Mouse (Mus musculus) hindbrain, embryonic 15.5 days (tissue): Measurements from ENCODE around the gene C130074G19Rik. TPM values are rescaled to one million over a fixed set of nuclear protein-coding genes. Genes with fewer than 3 reads are reported as not detected.
A peak's percentile ranks its signal among the peaks of the same experiment; 100 is the strongest.

Experiments used
- ATAC-seq: fragments of 200-750 bp; cut with Nextera tagmentation; 2 replicates; pipeline ENCODE4 v1.8.0; 2017; ENCODE audit warnings: low read depth, moderate number of reproducible peaks, moderate TSS enrichment; ENCODE audit not compliant: low FRiP score
- H3K27ac ChIP-seq: fragments of 300-500 bp; sonication (generic); replicated peaks from 2 replicates; pipeline ENCODE4 v1.5.1; 2015; ENCODE audit warnings: mild to moderate bottlenecking, inconsistent platforms
- H3K27me3 ChIP-seq: fragments of 300-500 bp; sonication (generic); 2 replicates; pipeline ENCODE4 v1.6.1; 2015; ENCODE audit warnings: control low read depth, inconsistent platforms
- H3K36me3 ChIP-seq: fragments of 300-500 bp; sonication (generic); 2 replicates; pipeline ENCODE4 v1.6.1; 2015; ENCODE audit warnings: control low read depth, inconsistent platforms
- H3K4me1 ChIP-seq: fragments of 300-500 bp; sonication (generic); replicated peaks from 2 replicates; pipeline ENCODE4 v1.6.1; 2015; ENCODE audit warnings: control low read depth, inconsistent platforms
- H3K4me2 ChIP-seq: fragments of 300-500 bp; sonication (generic); 2 replicates; pipeline ENCODE4 v1.6.1; 2015; ENCODE audit warnings: moderate library complexity, mild to moderate bottlenecking, inconsistent platforms
- H3K4me3 ChIP-seq: fragments of 300-500 bp; sonication (generic); 2 replicates; pipeline ENCODE4 v1.5.1; 2015; ENCODE audit warnings: mild to moderate bottlenecking, inconsistent platforms
- H3K9ac ChIP-seq: fragments of 300-500 bp; sonication (generic); 2 replicates; pipeline ENCODE4 v1.6.1; 2015; ENCODE audit warnings: inconsistent platforms
- H3K9me3 ChIP-seq: fragments of 300-500 bp; sonication (generic); 2 replicates; pipeline ENCODE4 v1.6.1; 2016; ENCODE audit warnings: control low read depth, inconsistent platforms
- WGBS: fragments of 180-500 bp; shearing (Covaris S2); methylation state at CpG from one replicate; pipeline ENCODE4 v1.1.7; 2015; 5-methylcytosine and 5-hydroxymethylcytosine counted together
- polyA plus RNA-seq: library from polyadenylated mRNA; unstranded; fragments of >200 nt; fragmentation: Nextera tagmentation; extraction: Ambion mirVana; gene quantifications from 2 replicates; pipeline ENCODE4 v1.2.1, GENCODE M21; 2015

Gene C130074G19Rik
- polyA plus RNA-seq, 1 experiment from 2014 or later: 0.99 TPM

DNA sequence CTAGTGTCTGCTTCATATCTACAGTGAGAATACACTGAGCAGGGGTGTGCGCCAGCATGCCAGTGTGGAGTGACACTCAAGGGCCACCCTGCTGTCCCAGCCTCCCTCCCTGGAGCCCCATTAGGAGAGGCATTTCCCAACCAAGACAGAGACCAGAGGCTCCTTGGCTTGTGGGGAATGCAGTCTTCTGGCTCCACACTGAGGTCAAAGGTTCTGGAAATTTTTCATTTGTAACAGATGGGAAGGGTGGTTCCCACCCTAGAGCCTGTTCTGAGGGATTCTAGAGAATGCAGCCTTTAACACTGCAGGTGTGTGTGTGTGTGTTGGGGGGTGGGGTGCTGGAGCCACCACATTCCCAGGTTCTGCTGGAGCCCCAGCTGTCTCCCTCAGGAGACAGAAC is 11.5 kb downstream of the C130074G19Rik start:
- WGBS: 71% methylated on average over 1 of the region's 1 CpGs
- no peak for ATAC-seq

DNA sequence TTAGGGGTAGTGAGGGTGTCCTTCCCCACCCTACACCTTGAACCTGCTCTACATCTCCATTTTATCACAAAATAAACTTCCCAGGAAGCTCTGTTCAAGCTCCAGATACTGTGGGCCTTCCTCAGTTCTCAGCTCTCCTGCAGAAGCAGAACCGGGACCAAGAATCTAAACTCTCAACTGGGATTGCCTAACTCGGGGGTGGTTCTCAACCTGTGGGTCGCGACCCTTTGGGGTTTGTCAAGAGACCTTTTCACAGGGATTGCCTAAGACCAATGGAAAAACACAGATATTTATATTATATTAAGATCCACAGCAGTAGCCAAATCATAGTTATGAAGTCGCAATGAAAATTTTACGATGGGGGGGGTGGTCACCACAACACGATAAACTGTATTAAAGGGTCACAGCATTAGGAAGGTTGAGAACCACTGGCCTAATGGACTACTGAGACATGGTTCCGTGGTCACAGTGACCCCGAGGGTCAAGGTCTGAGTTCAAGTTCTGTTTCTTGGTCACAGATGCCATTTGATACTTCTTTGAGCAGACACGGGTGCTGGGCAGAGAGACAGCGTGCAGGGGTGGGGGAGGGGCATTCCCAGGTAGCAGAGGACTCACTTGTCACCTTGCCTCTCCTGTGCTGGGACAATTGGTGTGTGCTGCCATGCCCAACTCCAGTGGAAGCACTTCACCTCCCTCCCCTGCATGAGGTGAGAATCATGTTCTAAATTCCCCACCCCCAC is 12.2 kb downstream of the C130074G19Rik start:
- Histone ChIP-seq H3K27me3 (no peaks in the 10 kb centered on the region), H3K4me1 (peaks cover 3% of the 10 kb centered on the region; the same call in 1 of the 2 replicates), H3K9me3 (no peaks in the 10 kb centered on the region), H3K4me2 (no peak overlapping the region), H3K9ac (no peak overlapping the region), H3K36me3 (no peaks in the 10 kb centered on the region), H3K27ac (no peak overlapping the region), H3K4me3 (no peak overlapping the region)
- ATAC-seq: no peak
- 86% methylated on average over 11 of the region's 11 CpGs for WGBS

More for the DNA sequence above, 11.5 kb downstream of the C130074G19Rik start:
- no peaks in the 10 kb centered on the region for H3K9me3 ChIP-seq
- H3K4me3 ChIP-seq: no peak overlapping the region
- H3K27me3 ChIP-seq: no peaks in the 10 kb centered on the region
- H3K4me2 ChIP-seq: no peak overlapping the region
- no peak overlapping the region for H3K27ac ChIP-seq
- H3K36me3 ChIP-seq: no peaks in the 10 kb centered on the region
- peaks cover 3% of the 10 kb centered on the region; the same call in 1 of the 2 replicates for H3K4me1 ChIP-seq
- H3K9ac ChIP-seq: no peak overlapping the region

DNA sequence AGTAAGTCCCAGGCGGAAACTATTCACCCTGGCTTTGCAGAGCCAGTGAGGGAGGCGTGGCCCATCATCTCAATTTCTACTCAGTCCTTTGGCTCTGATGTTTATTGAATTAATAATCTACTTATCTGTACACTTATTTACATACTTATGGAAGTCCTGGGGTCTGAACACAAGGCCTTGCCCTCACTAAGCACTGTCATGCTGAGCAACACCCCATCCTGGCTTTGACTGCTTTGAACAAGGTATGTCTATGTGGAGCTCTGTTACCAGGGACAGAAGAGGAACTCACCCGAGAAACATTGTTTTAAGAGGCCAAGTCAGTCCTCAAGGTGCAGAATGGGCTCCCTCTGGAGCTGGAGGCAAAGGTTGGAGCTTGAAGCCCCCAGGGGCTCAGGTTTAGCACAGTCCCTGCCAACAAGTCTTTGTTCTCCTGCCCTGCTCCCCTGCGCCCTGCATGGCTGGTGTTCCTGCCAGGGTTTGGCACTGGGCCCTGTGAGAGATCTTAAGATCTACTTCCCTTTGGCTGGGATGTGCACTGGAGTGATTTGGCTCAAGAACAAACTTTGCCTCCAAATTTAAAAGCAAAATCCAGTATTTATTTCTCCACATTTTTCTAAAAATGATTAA is 13.0 kb downstream of the C130074G19Rik start:
- ATAC-seq: no peak
- Histone ChIP-seq H3K27me3 (no peaks in the 10 kb centered on the region), H3K27ac (no peak overlapping the region), H3K9me3 (no peaks in the 10 kb centered on the region), H3K9ac (no peak overlapping the region), H3K4me1 (peaks cover 3% of the 10 kb centered on the region; the same call in 1 of the 2 replicates), H3K36me3 (no peaks in the 10 kb centered on the region), H3K4me3 (no peak overlapping the region), H3K4me2 (no peak overlapping the region)
- 58% methylated on average over 4 of the region's 4 CpGs for WGBS

DNA sequence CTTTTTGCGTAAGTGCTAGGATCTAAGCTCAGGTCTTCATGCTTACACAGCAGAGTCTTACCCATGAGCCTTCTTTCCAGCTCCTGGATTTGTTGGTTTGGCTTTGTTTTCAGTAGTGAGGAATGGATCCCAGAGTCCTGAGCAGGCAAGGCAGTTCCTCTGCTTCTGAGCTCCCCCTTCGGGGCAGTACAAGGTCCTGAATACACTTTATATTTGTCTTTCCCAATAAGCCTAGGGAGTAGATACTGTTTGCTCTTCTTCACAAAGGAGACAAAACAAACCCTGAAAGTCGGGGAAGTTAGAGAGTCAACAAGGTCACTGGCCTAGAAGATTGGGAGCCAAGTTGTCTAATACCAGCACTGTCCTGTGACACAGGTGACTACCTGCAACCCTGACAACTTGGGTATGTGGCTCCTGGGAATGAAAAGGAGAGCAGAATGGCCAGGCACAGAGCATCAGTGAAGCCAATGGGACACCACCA is 15.3 kb downstream of the C130074G19Rik start:
- no peak for ATAC-seq
- Histone ChIP-seq H3K27ac (no peak overlapping the region), H3K9me3 (no peaks in the 10 kb centered on the region), H3K4me1 (peaks cover 3% of the 10 kb centered on the region; the same call in 1 of the 2 replicates), H3K36me3 (no peaks in the 10 kb centered on the region), H3K4me3 (no peak overlapping the region), H3K4me2 (no peak overlapping the region), H3K27me3 (no peaks in the 10 kb centered on the region), H3K9ac (no peak overlapping the region)
- 81% methylated on average over 3 of the region's 3 CpGs for WGBS

DNA sequence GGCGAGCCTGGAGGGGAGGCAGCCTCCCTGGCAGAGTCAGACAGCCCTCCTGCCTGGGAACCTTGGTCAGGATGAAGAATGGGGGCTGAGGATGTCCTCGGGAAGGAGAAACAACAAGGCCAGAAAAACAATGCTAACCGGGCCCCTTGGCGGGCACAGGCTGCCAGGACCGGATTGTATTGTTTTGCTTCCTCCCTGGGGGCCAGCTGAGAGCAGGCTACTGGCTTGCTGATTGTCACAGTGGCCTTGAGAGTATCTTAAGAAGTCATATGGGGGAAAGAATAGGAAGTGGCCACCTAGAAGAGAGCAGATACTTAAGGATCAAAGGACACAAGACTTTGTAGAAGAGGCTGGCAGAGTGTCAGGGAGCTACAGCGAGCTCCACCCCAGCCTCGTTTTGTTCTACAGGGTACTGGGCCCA is 18.6 kb downstream of the C130074G19Rik start:
- no peak overlapping the region for H3K27ac ChIP-seq
- no peaks in the 10 kb centered on the region for H3K9me3 ChIP-seq
- H3K9ac ChIP-seq: no peak overlapping the region
- no peak overlapping the region for H3K4me2 ChIP-seq
- 21% methylated on average over 7 of the region's 7 CpGs for WGBS
- H3K4me1 ChIP-seq: no peaks in the 10 kb centered on the region
- H3K36me3 ChIP-seq: no peaks in the 10 kb centered on the region
- no peak overlapping the region for H3K4me3 ChIP-seq
- H3K27me3 ChIP-seq: no peaks in the 10 kb centered on the region
- no peak for ATAC-seq

DNA sequence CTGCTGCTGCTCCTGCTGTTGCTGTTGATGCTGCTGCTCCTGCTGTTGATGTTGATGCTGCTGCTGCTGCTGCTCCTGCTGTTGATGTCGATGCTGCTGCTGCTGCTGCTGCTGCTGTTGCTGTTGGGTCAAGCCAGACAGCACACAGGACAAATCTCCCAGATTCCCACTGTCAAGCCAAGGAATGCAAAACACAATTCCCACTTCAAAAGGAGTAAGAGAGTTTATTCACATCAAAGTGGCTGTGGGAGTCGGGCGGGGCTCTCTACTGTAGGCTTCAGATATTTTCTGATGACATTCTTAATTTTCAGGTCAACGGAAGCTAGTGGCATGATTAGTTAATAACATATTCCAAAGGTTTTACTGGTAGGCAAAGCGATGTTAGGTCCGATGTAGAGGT is 20.4 kb downstream of the C130074G19Rik start:
- no peak for ATAC-seq
- Histone ChIP-seq H3K4me1 (no peaks in the 10 kb centered on the region), H3K9me3 (no peaks in the 10 kb centered on the region), H3K9ac (no peak overlapping the region), H3K4me3 (no peak overlapping the region), H3K27me3 (no peaks in the 10 kb centered on the region), H3K4me2 (no peak overlapping the region), H3K27ac (no peak overlapping the region), H3K36me3 (no peaks in the 10 kb centered on the region)
- WGBS: 87% methylated on average over 6 of the region's 6 CpGs

DNA sequence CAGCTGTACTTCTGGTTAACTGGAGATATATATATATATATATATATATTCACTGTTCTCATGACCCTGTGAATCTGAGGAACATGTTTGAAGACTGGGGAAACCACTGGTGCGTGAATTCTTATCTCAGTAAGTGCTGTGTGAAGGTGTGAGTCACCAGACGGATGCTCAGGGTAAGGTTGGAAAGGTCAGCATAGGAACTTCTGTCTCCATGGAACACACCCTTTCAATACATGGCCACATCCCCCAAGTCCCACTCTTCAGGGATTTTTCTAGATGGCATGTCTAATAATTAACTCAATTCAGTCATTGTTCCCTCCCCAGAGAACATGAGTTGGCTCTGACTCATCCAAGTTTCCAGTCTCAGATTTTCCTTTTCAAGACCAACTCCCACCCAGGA is 21.5 kb downstream of the C130074G19Rik start:
- Histone ChIP-seq H3K27me3 (no peaks in the 10 kb centered on the region), H3K4me2 (no peak overlapping the region), H3K27ac (no peak overlapping the region), H3K36me3 (no peaks in the 10 kb centered on the region), H3K9ac (no peak overlapping the region), H3K9me3 (no peaks in the 10 kb centered on the region), H3K4me3 (no peak overlapping the region), H3K4me1 (no peaks in the 10 kb centered on the region)
- WGBS: 84% methylated on average over 2 of the region's 2 CpGs
- no peak for ATAC-seq

DNA sequence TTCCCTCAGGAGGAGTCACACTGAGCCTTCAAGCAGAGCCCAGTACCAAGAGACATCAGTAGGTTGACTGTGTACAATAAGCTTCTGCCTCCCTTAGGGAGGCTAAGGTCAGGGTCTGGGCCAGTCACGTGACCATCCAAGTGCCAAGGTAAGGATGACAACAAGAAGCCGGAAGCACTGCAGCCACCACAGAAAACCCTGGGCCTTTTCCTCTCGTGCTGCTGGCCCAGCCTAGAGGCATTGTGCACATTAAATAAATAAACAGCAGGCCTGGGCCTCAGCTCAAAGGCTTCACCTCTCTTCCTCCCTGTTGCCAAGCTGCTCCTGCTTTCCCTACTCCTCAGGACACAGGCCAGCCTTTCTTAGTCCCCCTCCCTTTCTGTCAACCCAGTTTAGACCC is 22.7 kb downstream of the C130074G19Rik start:
- Histone ChIP-seq H3K9me3 (no peaks in the 10 kb centered on the region), H3K4me3 (no peak overlapping the region), H3K27ac (no peak overlapping the region), H3K4me2 (no peak overlapping the region), H3K4me1 (no peaks in the 10 kb centered on the region), H3K36me3 (no peaks in the 10 kb centered on the region), H3K27me3 (no peaks in the 10 kb centered on the region), H3K9ac (no peak overlapping the region)
- ATAC-seq: no peak
- WGBS: 64% methylated on average over 3 of the region's 3 CpGs

DNA sequence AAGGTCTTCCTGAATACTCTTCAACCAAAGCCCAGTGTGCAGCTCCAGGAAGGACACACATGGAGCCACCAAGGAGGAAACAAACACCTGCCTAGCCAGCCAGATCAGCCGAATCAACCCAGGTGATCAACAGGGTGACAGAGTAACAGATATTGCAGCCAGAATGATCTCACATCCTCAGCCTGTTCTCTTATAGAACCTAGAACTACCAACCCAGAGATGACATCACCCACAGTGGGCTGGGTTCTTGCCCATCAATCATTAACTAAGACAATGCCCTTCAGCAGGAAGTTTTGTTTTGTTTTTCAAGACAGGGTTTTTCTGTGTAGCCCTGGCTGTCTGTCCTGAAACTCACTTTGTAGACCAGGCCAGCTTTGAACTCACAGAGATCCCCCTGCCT is 24.8 kb downstream of the C130074G19Rik start:
- no peaks in the 10 kb centered on the region for H3K36me3 ChIP-seq
- no peaks in the 10 kb centered on the region for H3K4me1 ChIP-seq
- H3K9me3 ChIP-seq: no peaks in the 10 kb centered on the region
- 75% methylated on average over 1 of the region's 1 CpGs for WGBS
- no peaks in the 10 kb centered on the region for H3K27me3 ChIP-seq
- H3K4me2 ChIP-seq: no peak overlapping the region
- no peak overlapping the region for H3K27ac ChIP-seq
- H3K4me3 ChIP-seq: no peak overlapping the region
- no peak for ATAC-seq
- no peak overlapping the region for H3K9ac ChIP-seq

DNA sequence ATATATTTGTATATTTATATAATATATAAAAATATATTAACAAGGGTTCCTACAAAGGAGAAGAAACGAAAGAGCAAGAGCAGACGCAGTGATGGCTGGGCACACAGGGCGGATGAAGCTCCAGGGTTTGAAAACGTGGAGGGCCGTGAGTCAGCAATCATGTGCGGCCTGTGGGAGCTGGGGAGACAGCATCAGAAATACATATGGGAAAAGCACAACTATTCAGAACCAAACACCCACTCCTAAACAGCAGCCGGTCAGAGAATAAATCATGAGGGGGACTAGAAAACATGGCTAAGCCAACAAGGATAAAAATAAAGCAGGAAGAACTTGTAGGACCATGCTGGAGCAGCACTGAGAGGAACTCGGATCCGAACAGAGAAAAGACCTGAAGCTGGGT is 25.8 kb downstream of the C130074G19Rik start:
- Histone ChIP-seq H3K4me2 (no peak overlapping the region), H3K4me1 (peaks cover 4% of the 10 kb centered on the region), H3K27ac (no peak overlapping the region), H3K36me3 (no peaks in the 10 kb centered on the region), H3K27me3 (no peaks in the 10 kb centered on the region), H3K9ac (no peak overlapping the region), H3K4me3 (no peak overlapping the region), H3K9me3 (no peaks in the 10 kb centered on the region)
- WGBS: 94% methylated on average over 9 of the region's 9 CpGs
- no peak for ATAC-seq

DNA sequence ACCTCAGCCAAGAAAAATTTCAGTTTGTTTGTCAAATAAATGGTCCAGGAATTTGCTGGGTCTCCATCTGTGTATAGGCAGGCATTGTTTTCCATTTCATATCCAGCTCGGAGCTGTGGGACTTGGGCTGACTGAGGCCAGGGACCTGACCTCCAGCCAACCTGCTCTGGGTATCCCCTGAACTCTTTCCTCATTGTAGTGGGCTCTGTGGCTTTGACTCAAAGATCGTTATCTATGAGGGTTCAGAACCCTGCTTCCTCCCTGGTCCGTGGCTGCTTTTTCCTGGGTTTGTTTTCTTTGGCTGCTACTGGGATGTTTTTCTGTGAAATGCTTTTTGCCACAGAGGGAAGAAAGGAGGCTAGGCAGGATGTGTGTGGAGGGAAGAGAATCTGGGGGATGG is 29.1 kb downstream of the C130074G19Rik start:
- 61% methylated on average over 3 of the region's 3 CpGs for WGBS
- no peak for ATAC-seq
- 0 out of 2 replicates have a peak overlapping the region, but pooled peaks have one; percentile 17 for H3K27ac ChIP-seq

DNA sequence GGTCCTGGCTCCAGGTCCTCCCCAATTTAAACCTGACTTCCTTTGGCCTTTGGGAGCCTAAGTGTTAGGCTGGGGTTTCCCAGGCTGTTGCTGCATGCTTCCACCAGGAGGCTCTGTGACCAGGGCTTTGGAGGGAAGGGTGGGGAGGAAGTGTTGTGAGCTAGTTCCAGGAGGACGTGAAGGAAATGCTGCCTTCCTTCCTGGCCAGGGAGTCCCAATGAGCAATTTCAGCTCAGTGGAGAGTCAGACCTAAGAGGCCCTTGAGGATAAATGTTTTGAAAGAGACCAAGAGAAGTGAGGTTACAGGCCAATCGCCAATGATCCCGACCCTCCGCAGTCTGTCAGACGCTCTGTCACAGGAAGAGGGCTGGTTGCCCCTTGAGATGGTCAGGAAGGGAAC is 29.7 kb downstream of the C130074G19Rik start:
- Histone ChIP-seq H3K4me2 (0 out of 2 replicates have a peak overlapping the region, but pooled peaks have one; percentile 22), H3K9ac (no peak overlapping the region), H3K36me3 (no peaks in the 10 kb centered on the region), H3K4me1 (peaks cover 11% of the 10 kb centered on the region), H3K9me3 (no peaks in the 10 kb centered on the region), H3K27me3 (peaks cover 4% of the 10 kb centered on the region; the same call in 1 of the 2 replicates), H3K27ac (0 out of 2 replicates have a peak overlapping the region, but pooled peaks have one; percentile 17), H3K4me3 (no peak overlapping the region)
- WGBS: 33% methylated on average over 5 of the region's 5 CpGs
- ATAC-seq: no peak

More for the DNA sequence above, 29.1 kb downstream of the C130074G19Rik start:
- Histone ChIP-seq H3K9ac (no peak overlapping the region), H3K9me3 (no peaks in the 10 kb centered on the region), H3K36me3 (no peaks in the 10 kb centered on the region), H3K27me3 (peaks cover 4% of the 10 kb centered on the region; the same call in 1 of the 2 replicates), H3K4me3 (no peak overlapping the region), H3K4me2 (no peak overlapping the region), H3K4me1 (peaks cover 11% of the 10 kb centered on the region)
